Mouse (Mus musculus): Measurements from ENCODE around the gene Ethe1. TPM values are rescaled to one million over a fixed set of nuclear protein-coding genes. Genes with fewer than 3 reads are reported as not detected.
A peak's percentile ranks its signal among the peaks of the same experiment; 100 is the strongest.

Ethe1 gene
- polyA plus RNA-seq, 1 experiment from 2014 or later = 25.6 TPM

GRCm38 (mm10) chr7:24599211-24600067 is 12.1 kb downstream of the Ethe1 start:
- H3K4me3 ChIP-seq (ENCODE audit: low read depth, low read length) = no peak overlapping the region
- DNase-seq (ENCODE audit: low spot score) (no peak), ATAC-seq (ENCODE audit: low read depth) (no peak)
- H3K4me1 ChIP-seq (ENCODE audit: control insufficient read depth, insufficient read depth, low read length) = peaks cover 4% of the 10 kb centered on the region; the same call in 1 of the 2 replicates
- no peak overlapping the region for H3K9ac ChIP-seq (ENCODE audit: low read depth, low read length)
- H3K27ac ChIP-seq (replicated peaks; ENCODE audit: low read depth, low read length) = no peak overlapping the region
- H3K36me3 ChIP-seq (ENCODE audit: control insufficient read depth, insufficient read depth, low read length) = no peaks in the 10 kb centered on the region
- WGBS = 65% methylated on average over 15 of the region's 15 CpGs
- no peaks in the 10 kb centered on the region for H3K27me3 ChIP-seq (replicated peaks; ENCODE audit: control insufficient read depth, insufficient read depth, low read length)
- no peaks in the 10 kb centered on the region for H3K9me3 ChIP-seq (ENCODE audit: control insufficient read depth, low read length)
- H3K4me2 ChIP-seq (ENCODE audit: low read depth, low read length) = no peak overlapping the region

- Histone ChIP-seq H3K4me2 (ENCODE audit: low read depth, low read length) (peak overlapping the region; percentile 44), H3K36me3 (ENCODE audit: control insufficient read depth, insufficient read depth, low read length) (no peaks in the 10 kb centered on the region), H3K27me3 (replicated peaks; ENCODE audit: control insufficient read depth, insufficient read depth, low read length) (no peaks in the 10 kb centered on the region), H3K9me3 (ENCODE audit: control insufficient read depth, low read length) (no peaks in the 10 kb centered on the region), H3K27ac (replicated peaks; ENCODE audit: low read depth, low read length) (no peak overlapping the region), H3K9ac (ENCODE audit: low read depth, low read length) (no peak overlapping the region), H3K4me1 (ENCODE audit: control insufficient read depth, insufficient read depth, low read length) (no peaks in the 10 kb centered on the region), H3K4me3 (ENCODE audit: low read depth, low read length) (no peak overlapping the region)
- WGBS = 5% methylated on average over 13 of the region's 13 CpGs
- peak; percentile 96 for DNase-seq (ENCODE audit: low spot score)
- peak; percentile 95 for ATAC-seq (ENCODE audit: low read depth)
Observed at GRCm38 (mm10) chr7:24600941-24601597, 13.7 kb downstream of the Ethe1 start.

- H3K4me1 ChIP-seq (ENCODE audit: control insufficient read depth, insufficient read depth, low read length) = peaks cover 5% of the 10 kb centered on the region; the same call in 1 of the 2 replicates
- 83% methylated on average over 7 of the region's 7 CpGs for WGBS
- no peak for ATAC-seq (ENCODE audit: low read depth)
- no peaks in the 10 kb centered on the region for H3K36me3 ChIP-seq (ENCODE audit: control insufficient read depth, insufficient read depth, low read length)
- peak; percentile 39 for DNase-seq (ENCODE audit: low spot score)
- H3K27ac ChIP-seq (replicated peaks; ENCODE audit: low read depth, low read length) = no peak overlapping the region
- H3K4me2 ChIP-seq (ENCODE audit: low read depth, low read length) = no peak overlapping the region
- H3K9me3 ChIP-seq (ENCODE audit: control insufficient read depth, low read length) = no peaks in the 10 kb centered on the region
- H3K9ac ChIP-seq (ENCODE audit: low read depth, low read length) = no peak overlapping the region
- H3K4me3 ChIP-seq (ENCODE audit: low read depth, low read length) = no peak overlapping the region
- peaks cover 13% of the 10 kb centered on the region for H3K27me3 ChIP-seq (replicated peaks; ENCODE audit: control insufficient read depth, insufficient read depth, low read length)
Observed at GRCm38 (mm10) chr7:24605561-24605960, 18.2 kb downstream of the Ethe1 start.

- ATAC-seq (ENCODE audit: low read depth) = no peak
- WGBS = 83% methylated on average over 7 of the region's 7 CpGs
- DNase-seq (ENCODE audit: low spot score) = no peak
- Histone ChIP-seq H3K4me1 (ENCODE audit: control insufficient read depth, insufficient read depth, low read length) (peaks cover 10% of the 10 kb centered on the region; the same call in 1 of the 2 replicates), H3K4me2 (ENCODE audit: low read depth, low read length) (no peak overlapping the region), H3K4me3 (ENCODE audit: low read depth, low read length) (no peak overlapping the region), H3K9ac (ENCODE audit: low read depth, low read length) (no peak overlapping the region), H3K9me3 (ENCODE audit: control insufficient read depth, low read length) (no peaks in the 10 kb centered on the region), H3K36me3 (ENCODE audit: control insufficient read depth, insufficient read depth, low read length) (no peaks in the 10 kb centered on the region), H3K27ac (replicated peaks; ENCODE audit: low read depth, low read length) (no peak overlapping the region), H3K27me3 (replicated peaks; ENCODE audit: control insufficient read depth, insufficient read depth, low read length) (peaks cover 18% of the 10 kb centered on the region)
Observed at GRCm38 (mm10) chr7:24606046-24606445, 18.7 kb downstream of the Ethe1 start.

GRCm38 (mm10) chr7:24608017-24608416 is 20.7 kb downstream of the Ethe1 start:
- H3K9ac ChIP-seq (ENCODE audit: low read depth, low read length) = no peak overlapping the region
- peaks cover 13% of the 10 kb centered on the region for H3K4me1 ChIP-seq (ENCODE audit: control insufficient read depth, insufficient read depth, low read length)
- no peak overlapping the region for H3K27ac ChIP-seq (replicated peaks; ENCODE audit: low read depth, low read length)
- H3K4me2 ChIP-seq (ENCODE audit: low read depth, low read length) = no peak overlapping the region
- H3K36me3 ChIP-seq (ENCODE audit: control insufficient read depth, insufficient read depth, low read length) = no peaks in the 10 kb centered on the region
- H3K9me3 ChIP-seq (ENCODE audit: control insufficient read depth, low read length) = no peaks in the 10 kb centered on the region
- peaks cover 36% of the 10 kb centered on the region for H3K27me3 ChIP-seq (replicated peaks; ENCODE audit: control insufficient read depth, insufficient read depth, low read length)
- ATAC-seq (ENCODE audit: low read depth) (peak; percentile 71), DNase-seq (ENCODE audit: low spot score) (peak; percentile 91)
- H3K4me3 ChIP-seq (ENCODE audit: low read depth, low read length) = no peak overlapping the region
- 32% methylated on average over 6 of the region's 6 CpGs for WGBS

- ATAC-seq (ENCODE audit: low read depth) (no peak), DNase-seq (ENCODE audit: low spot score) (no peak)
- no peaks in the 10 kb centered on the region for H3K9me3 ChIP-seq (ENCODE audit: control insufficient read depth, low read length)
- no peak overlapping the region for H3K27ac ChIP-seq (replicated peaks; ENCODE audit: low read depth, low read length)
- peaks cover 41% of the 10 kb centered on the region for H3K27me3 ChIP-seq (replicated peaks; ENCODE audit: control insufficient read depth, insufficient read depth, low read length)
- no peak overlapping the region for H3K9ac ChIP-seq (ENCODE audit: low read depth, low read length)
- H3K4me2 ChIP-seq (ENCODE audit: low read depth, low read length) = no peak overlapping the region
- no peaks in the 10 kb centered on the region for H3K36me3 ChIP-seq (ENCODE audit: control insufficient read depth, insufficient read depth, low read length)
- H3K4me3 ChIP-seq (ENCODE audit: low read depth, low read length) = no peak overlapping the region
- H3K4me1 ChIP-seq (ENCODE audit: control insufficient read depth, insufficient read depth, low read length) = peaks cover 13% of the 10 kb centered on the region
- WGBS = 65% methylated on average over 8 of the region's 8 CpGs
Observed at GRCm38 (mm10) chr7:24608561-24608960, 21.2 kb downstream of the Ethe1 start.

GRCm38 (mm10) chr7:24610144-24610878 is 23.0 kb downstream of the Ethe1 start, which contains the start of gene Phldb3:
Gene Phldb3, plus strand, starts transcription at chr7:24610763.
- H3K4me2 ChIP-seq (ENCODE audit: low read depth, low read length) = peak within 1 kb of the TSS; percentile 55
- peak within 1 kb of the TSS; percentile 47 for H3K4me3 ChIP-seq (ENCODE audit: low read depth, low read length)
- no peaks in the 10 kb centered on the region for H3K36me3 ChIP-seq (ENCODE audit: control insufficient read depth, insufficient read depth, low read length)
- ATAC-seq (ENCODE audit: low read depth) = peak; percentile 46
- H3K27me3 ChIP-seq (replicated peaks; ENCODE audit: control insufficient read depth, insufficient read depth, low read length) = peaks cover 43% of the 10 kb centered on the region
- H3K4me1 ChIP-seq (ENCODE audit: control insufficient read depth, insufficient read depth, low read length) = peaks cover 13% of the 10 kb centered on the region
- peak; percentile 48 for DNase-seq (ENCODE audit: low spot score)
- 4% methylated on average over 17 of the region's 27 CpGs for WGBS
- H3K9ac ChIP-seq (ENCODE audit: low read depth, low read length) = peak within 1 kb of the TSS; percentile 5
- no peak within 1 kb of the TSS; the same call in 1 of the 2 replicates for H3K27ac ChIP-seq (replicated peaks; ENCODE audit: low read depth, low read length)
- no peaks in the 10 kb centered on the region for H3K9me3 ChIP-seq (ENCODE audit: control insufficient read depth, low read length)

GRCm38 (mm10) chr7:24610879-24611494 is 23.6 kb downstream of the Ethe1 start:
- H3K9me3 ChIP-seq (ENCODE audit: control insufficient read depth, low read length) = no peaks in the 10 kb centered on the region
- H3K4me2 ChIP-seq (ENCODE audit: low read depth, low read length) = peak overlapping the region; percentile 55
- 1% methylated on average over 32 of the region's 36 CpGs for WGBS
- H3K9ac ChIP-seq (ENCODE audit: low read depth, low read length) = peak overlapping the region; percentile 5
- H3K27me3 ChIP-seq (replicated peaks; ENCODE audit: control insufficient read depth, insufficient read depth, low read length) = peaks cover 43% of the 10 kb centered on the region
- H3K36me3 ChIP-seq (ENCODE audit: control insufficient read depth, insufficient read depth, low read length) = no peaks in the 10 kb centered on the region
- DNase-seq (ENCODE audit: low spot score) (peak; percentile 85), ATAC-seq (ENCODE audit: low read depth) (peak; percentile 61)
- no peak overlapping the region for H3K27ac ChIP-seq (replicated peaks; ENCODE audit: low read depth, low read length)
- H3K4me3 ChIP-seq (ENCODE audit: low read depth, low read length) = peak overlapping the region; percentile 47
- H3K4me1 ChIP-seq (ENCODE audit: control insufficient read depth, insufficient read depth, low read length) = peaks cover 13% of the 10 kb centered on the region

Measured in embryonic facial prominence, embryonic 14.5 days (tissue).